In the genomic region with DNA sequence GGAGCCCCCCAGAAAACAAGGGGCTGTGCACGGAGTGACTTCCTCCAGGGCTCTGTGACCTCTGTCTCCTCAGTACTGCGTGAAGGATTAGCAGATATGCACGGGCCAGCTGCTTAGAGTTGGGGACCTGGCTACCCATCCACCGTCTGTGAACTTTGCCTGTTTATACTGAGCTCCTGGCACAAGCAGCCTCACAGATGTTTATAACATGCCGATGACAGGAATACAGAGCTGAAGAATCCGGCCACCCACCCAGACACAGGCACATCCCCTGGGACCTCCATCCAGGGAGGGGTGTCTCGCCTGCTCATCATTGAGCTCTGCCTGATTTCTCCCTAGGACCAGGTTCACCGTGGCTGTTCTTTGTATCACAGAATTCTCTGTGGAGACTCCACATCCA, we compare ENCODE assay signal across 21 mouse cellular contexts. TPM values are rescaled to one million over a fixed set of nuclear protein-coding genes. Genes with fewer than 3 reads are reported as not detected.
DNase-seq lines count a peak whose midpoint lies in the region; ATAC-seq and TF ChIP-seq lines count a peak whose summit lies in the region.
"Had no signal": no experiment of that assay in that cellular context is flagged by ENCODE, and none has a peak within 500 bp of the region (broad histone marks: within the 10 kb centered on the region; RNA-seq: fewer than 3 reads in every experiment).

No protein-coding gene starts in this region.

- no peaks in the 10 kb centered on the region for H3K27me3 ChIP-seq in intestine, embryonic 14.5 days (replicated peaks; ENCODE audit: control insufficient read depth, insufficient read depth, low read length)
- no peaks in the 10 kb centered on the region for H3K27me3 ChIP-seq in intestine, postnatal 0 days (replicated peaks; ENCODE audit: control insufficient read depth, insufficient read depth, low read length)
- H3K27me3 ChIP-seq in midbrain, embryonic 10.5 days (ENCODE audit: low read depth, poor library complexity, severe bottlenecking), result no peaks in the 10 kb centered on the region
- H3K27me3 ChIP-seq in midbrain, embryonic 14.5 days (ENCODE audit: control insufficient read depth, insufficient read depth, low read length), result no peaks in the 10 kb centered on the region
- H3K27me3 ChIP-seq in limb, embryonic 10.5 days (ENCODE audit: low read depth, poor library complexity, severe bottlenecking), result no peaks in the 10 kb centered on the region
- no peaks in the 10 kb centered on the region; the same call in 1 of the 2 replicates for H3K27me3 ChIP-seq in midbrain, embryonic 11.5 days (ENCODE audit: control insufficient read depth, insufficient read depth, low read length)
- H3K27me3 ChIP-seq: embryonic facial prominence, embryonic 15.5 days; forebrain, embryonic 15.5 days; heart, embryonic 13.5 days; hindbrain, embryonic 12.5 days; limb, embryonic 15.5 days; midbrain, embryonic 12.5 days had no signal

- no peak for DNase-seq in intestine, embryonic 14.5 days (ENCODE audit: low spot score)
- DNase-seq in midbrain, embryonic 10.5 days (ENCODE audit: low spot score), result no peak
- DNase-seq in midbrain, embryonic 14.5 days, result no peak
- no peak for DNase-seq in limb, embryonic 10.5 days (ENCODE audit: low spot score)
- DNase-seq in B cell, adult 2 months, result no peak
- DNase-seq in midbrain, embryonic 11.5 days (ENCODE audit: low spot score, missing footprints), result no peak
- DNase-seq: adrenal gland, postnatal 14 days; cerebellum, adult 8-10 months; gastrocnemius, postnatal 10 days; heart, postnatal 14 days; kidney, postnatal 36 days had no signal

- H3K4me1 ChIP-seq in intestine, embryonic 14.5 days (replicated peaks; ENCODE audit: control insufficient read depth, insufficient read depth, low read length), result peaks cover 21% of the 10 kb centered on the region
- H3K4me1 ChIP-seq in intestine, postnatal 0 days (replicated peaks; ENCODE audit: control insufficient read depth, insufficient read depth, low read length), result 0 out of 2 replicates have a peak, but pooled peaks cover 3% of the 10 kb centered on the region
- H3K4me1 ChIP-seq in midbrain, embryonic 10.5 days, result peaks cover 59% of the 10 kb centered on the region
- H3K4me1 ChIP-seq in midbrain, embryonic 14.5 days (ENCODE audit: control insufficient read depth, insufficient read depth, low read length), result no peaks in the 10 kb centered on the region
- peaks cover 59% of the 10 kb centered on the region for H3K4me1 ChIP-seq in limb, embryonic 10.5 days
- H3K4me1 ChIP-seq in midbrain, embryonic 11.5 days (ENCODE audit: control insufficient read depth, insufficient read depth, low read length), result peaks cover 5% of the 10 kb centered on the region; the same call in 1 of the 2 replicates
- H3K4me1 ChIP-seq: hindbrain, embryonic 12.5 days had no signal

- H3K4me2 ChIP-seq in intestine, embryonic 14.5 days (ENCODE audit: low read length), result peak overlapping the region; percentile 1; the same call in 1 of the 2 replicates
- H3K4me2 ChIP-seq in intestine, postnatal 0 days (replicated peaks; ENCODE audit: low read depth), result no peak overlapping the region
- H3K4me2 ChIP-seq in midbrain, embryonic 14.5 days (ENCODE audit: low read length), result no peak overlapping the region
- H3K4me2 ChIP-seq in midbrain, embryonic 11.5 days, result no peak overlapping the region
- H3K4me2 ChIP-seq: embryonic facial prominence, embryonic 15.5 days; forebrain, embryonic 15.5 days; heart, embryonic 13.5 days; hindbrain, embryonic 12.5 days; limb, embryonic 15.5 days; midbrain, embryonic 12.5 days had no signal

- WGBS in intestine, embryonic 14.5 days, result 28% methylated on average over 8 of the region's 8 CpGs
- WGBS in intestine, postnatal 0 days, result 48% methylated on average over 8 of the region's 8 CpGs
- 66% methylated on average over 8 of the region's 8 CpGs for WGBS in midbrain, embryonic 10.5 days
- WGBS in midbrain, embryonic 14.5 days, result 64% methylated on average over 8 of the region's 8 CpGs
- WGBS in limb, embryonic 10.5 days, result 63% methylated on average over 8 of the region's 8 CpGs
- 65% methylated on average over 8 of the region's 8 CpGs for WGBS in midbrain, embryonic 11.5 days

- H3K36me3 ChIP-seq in intestine, embryonic 14.5 days (ENCODE audit: control insufficient read depth, insufficient read depth, low read length), result no peaks in the 10 kb centered on the region
- H3K36me3 ChIP-seq in intestine, postnatal 0 days (ENCODE audit: control insufficient read depth, insufficient read depth), result no peaks in the 10 kb centered on the region
- H3K36me3 ChIP-seq in midbrain, embryonic 10.5 days, result no peaks in the 10 kb centered on the region
- no peaks in the 10 kb centered on the region for H3K36me3 ChIP-seq in midbrain, embryonic 14.5 days (ENCODE audit: control insufficient read depth, insufficient read depth, low read length)
- no peaks in the 10 kb centered on the region for H3K36me3 ChIP-seq in limb, embryonic 10.5 days
- no peaks in the 10 kb centered on the region for H3K36me3 ChIP-seq in midbrain, embryonic 11.5 days (ENCODE audit: control insufficient read depth, insufficient read depth, low read length)
- H3K36me3 ChIP-seq: embryonic facial prominence, embryonic 15.5 days; forebrain, embryonic 15.5 days; heart, embryonic 13.5 days; hindbrain, embryonic 12.5 days; limb, embryonic 15.5 days; midbrain, embryonic 12.5 days had no signal

- H3K4me3 ChIP-seq in intestine, embryonic 14.5 days (ENCODE audit: low read depth, low read length), result no peak overlapping the region
- H3K4me3 ChIP-seq in intestine, postnatal 0 days (ENCODE audit: low read depth, low read length), result no peak overlapping the region
- H3K4me3 ChIP-seq in midbrain, embryonic 10.5 days, result no peak overlapping the region
- H3K4me3 ChIP-seq in midbrain, embryonic 14.5 days (replicated peaks; ENCODE audit: low read depth, low read length), result no peak overlapping the region
- H3K4me3 ChIP-seq in limb, embryonic 10.5 days, result no peak overlapping the region
- no peak overlapping the region for H3K4me3 ChIP-seq in midbrain, embryonic 11.5 days (ENCODE audit: low read depth, low read length)
- H3K4me3 ChIP-seq: embryonic facial prominence, embryonic 15.5 days; forebrain, embryonic 15.5 days; heart, embryonic 13.5 days; hindbrain, embryonic 12.5 days; limb, embryonic 15.5 days; midbrain, embryonic 12.5 days had no signal

- TF ChIP-seq CTCF in intestine, postnatal 0 days (IDR thresholded peaks at IDR 0.05; ENCODE audit: low read depth), result no peak

- no peaks in the 10 kb centered on the region for H3K9me3 ChIP-seq in intestine, embryonic 14.5 days (ENCODE audit: control insufficient read depth, low read length)
- H3K9me3 ChIP-seq in intestine, postnatal 0 days (ENCODE audit: control insufficient read depth), result no peaks in the 10 kb centered on the region
- no peaks in the 10 kb centered on the region for H3K9me3 ChIP-seq in midbrain, embryonic 10.5 days (replicated peaks)
- no peaks in the 10 kb centered on the region for H3K9me3 ChIP-seq in midbrain, embryonic 14.5 days (ENCODE audit: control insufficient read depth, low read length)
- no peaks in the 10 kb centered on the region for H3K9me3 ChIP-seq in limb, embryonic 10.5 days (replicated peaks)
- no peaks in the 10 kb centered on the region for H3K9me3 ChIP-seq in midbrain, embryonic 11.5 days (ENCODE audit: control insufficient read depth, low read length)
- H3K9me3 ChIP-seq: embryonic facial prominence, embryonic 15.5 days; forebrain, embryonic 15.5 days; heart, embryonic 13.5 days; hindbrain, embryonic 12.5 days; limb, embryonic 15.5 days; midbrain, embryonic 12.5 days had no signal

- no peak for ATAC-seq in intestine, embryonic 14.5 days (replicated peaks; ENCODE audit: low FRiP score, low TSS enrichment, low read depth)
- no peak for ATAC-seq in intestine, postnatal 0 days
- no peak for ATAC-seq in midbrain, embryonic 14.5 days (ENCODE audit: low FRiP score, low TSS enrichment)
- ATAC-seq in midbrain, embryonic 11.5 days (ENCODE audit: low FRiP score), result no peak
- ATAC-seq: forebrain, embryonic 15.5 days; inflammation-experienced regulatory T-cells, adult 6 months had no signal

- H3K9ac ChIP-seq in intestine, embryonic 14.5 days (ENCODE audit: low read length), result no peak overlapping the region
- H3K9ac ChIP-seq in intestine, postnatal 0 days (ENCODE audit: low read depth, low read length), result no peak overlapping the region
- H3K9ac ChIP-seq in midbrain, embryonic 14.5 days (replicated peaks; ENCODE audit: low read length), result no peak overlapping the region
- no peak overlapping the region for H3K9ac ChIP-seq in midbrain, embryonic 11.5 days (ENCODE audit: low read length)
- H3K9ac ChIP-seq: embryonic facial prominence, embryonic 15.5 days; forebrain, embryonic 15.5 days; heart, embryonic 13.5 days; hindbrain, embryonic 12.5 days; limb, embryonic 15.5 days; liver, embryonic 14.5 days; midbrain, embryonic 12.5 days had no signal

- H3K27ac ChIP-seq in intestine, embryonic 14.5 days (ENCODE audit: low read depth), result peak overlapping the region; percentile 14; the same call in 1 of the 2 replicates
- no peak overlapping the region for H3K27ac ChIP-seq in intestine, postnatal 0 days (ENCODE audit: low read depth, low read length)
- H3K27ac ChIP-seq in midbrain, embryonic 10.5 days (replicated peaks), result 0 out of 2 replicates have a peak overlapping the region, but pooled peaks have one; percentile 28
- H3K27ac ChIP-seq in midbrain, embryonic 14.5 days (replicated peaks; ENCODE audit: low read depth, low read length), result no peak overlapping the region
- 0 out of 2 replicates have a peak overlapping the region, but pooled peaks have one; percentile 12 for H3K27ac ChIP-seq in limb, embryonic 10.5 days
- H3K27ac ChIP-seq in midbrain, embryonic 11.5 days (ENCODE audit: low read depth, low read length), result no peak overlapping the region
- H3K27ac ChIP-seq: embryonic facial prominence, embryonic 15.5 days; forebrain, embryonic 15.5 days; heart, embryonic 13.5 days; hindbrain, embryonic 12.5 days; limb, embryonic 15.5 days; liver, embryonic 14.5 days; midbrain, embryonic 12.5 days had no signal

RNA-seq across cellular contexts. Expression of a gene that starts 14.9 kb away (rescaled TPM):
- polyA plus RNA-seq in intestine, embryonic 14.5 days (2014; fragmentation: Nextera tagmentation; extraction: Ambion mirVana), result 4.2 and 4.5 TPM in 2 replicates
- 1.6 and 1.7 TPM in 2 replicates for polyA plus RNA-seq in intestine, postnatal 0 days (2015; fragmentation: Nextera tagmentation; extraction: Ambion mirVana)
- 1.2 and 1.9 TPM in 2 replicates for polyA plus RNA-seq in midbrain, embryonic 10.5 days (2016; fragmentation: Nextera tagmentation; extraction: Ambion mirVana)
- 34.6 and 36.1 TPM in 2 replicates for polyA plus RNA-seq in midbrain, embryonic 14.5 days (2014; fragmentation: Nextera tagmentation; extraction: Ambion mirVana)
- polyA plus RNA-seq in limb, embryonic 10.5 days (2016; fragmentation: Nextera tagmentation; extraction: Ambion mirVana), result 0.78 and 1.7 TPM in 2 replicates
- polyA plus RNA-seq in midbrain, embryonic 11.5 days (2014; fragmentation: Nextera tagmentation; extraction: Ambion mirVana), result 1.3 TPM in 2 replicates
- polyA plus RNA-seq: C2C12; inflammation-experienced regulatory T-cells, adult 6 months had no signal

RNA-seq across cellular contexts. Expression of a gene that starts 54.6 kb away (rescaled TPM):
- polyA plus RNA-seq in intestine, embryonic 14.5 days (2014; fragmentation: Nextera tagmentation; extraction: Ambion mirVana), result 21.8 and 23.6 TPM in 2 replicates
- 4.8 and 5.6 TPM in 2 replicates for polyA plus RNA-seq in intestine, postnatal 0 days (2015; fragmentation: Nextera tagmentation; extraction: Ambion mirVana)
- 38.1 and 45.9 TPM in 2 replicates for polyA plus RNA-seq in midbrain, embryonic 10.5 days (2016; fragmentation: Nextera tagmentation; extraction: Ambion mirVana)
- 27.6 and 31.9 TPM in 2 replicates for polyA plus RNA-seq in midbrain, embryonic 14.5 days (2014; fragmentation: Nextera tagmentation; extraction: Ambion mirVana)
- polyA plus RNA-seq in limb, embryonic 10.5 days (2016; fragmentation: Nextera tagmentation; extraction: Ambion mirVana), result 46.7 and 55.2 TPM in 2 replicates
- polyA plus RNA-seq in midbrain, embryonic 11.5 days (2014; fragmentation: Nextera tagmentation; extraction: Ambion mirVana), result 24.9 and 28.9 TPM in 2 replicates

Comparison
In these comparisons a context has a peak if more than half of its experiments do, and no peak if none do; other contexts are left out.
1. H3K27ac ChIP-seq: peak in intestine, embryonic 14.5 days (single experiment), midbrain, embryonic 10.5 days (single experiment) and limb, embryonic 10.5 days (single experiment); none in intestine, postnatal 0 days (single experiment), midbrain, embryonic 14.5 days (single experiment) and midbrain, embryonic 11.5 days (single experiment).